Mouse (Mus musculus) intestine, embryonic 15.5 days (tissue): Measurements from ENCODE around the gene Scarb1. TPM values are rescaled to one million over a fixed set of nuclear protein-coding genes. Genes with fewer than 3 reads are reported as not detected.
A peak's percentile ranks its signal among the peaks of the same experiment; 100 is the strongest.

Experiments
- ATAC-seq: fragments of 200-750 bp; cut with Nextera tagmentation; 2 replicates; pipeline ENCODE4 v1.8.0; 2017; ENCODE audit warnings: moderate TSS enrichment, moderate library complexity
- H3K27ac ChIP-seq: fragments of 300-500 bp; sonication (generic); 2 replicates; pipeline ENCODE4 v1.5.1; 2015; ENCODE audit warnings: mild to moderate bottlenecking, inconsistent platforms
- H3K27me3 ChIP-seq: fragments of 300-500 bp; sonication (generic); replicated peaks from 2 replicates; pipeline ENCODE4 v1.6.1; 2015; ENCODE audit warnings: inconsistent platforms
- H3K36me3 ChIP-seq: fragments of 300-500 bp; sonication (generic); 2 replicates; pipeline ENCODE4 v1.6.1; 2015; ENCODE audit warnings: inconsistent platforms
- H3K4me1 ChIP-seq: fragments of 300-500 bp; sonication (generic); replicated peaks from 2 replicates; pipeline ENCODE4 v1.6.1; 2015; ENCODE audit warnings: inconsistent platforms
- H3K4me2 ChIP-seq: fragments of 300-500 bp; sonication (generic); replicated peaks from 2 replicates; pipeline ENCODE4 v1.6.1; 2015; ENCODE audit warnings: mild to moderate bottlenecking, inconsistent platforms
- H3K4me3 ChIP-seq: fragments of 300-500 bp; sonication (generic); replicated peaks from 2 replicates; pipeline ENCODE4 v1.5.1; 2015; ENCODE audit warnings: inconsistent platforms
- H3K9ac ChIP-seq: fragments of 300-500 bp; sonication (generic); 2 replicates; pipeline ENCODE4 v1.6.1; 2015; ENCODE audit warnings: inconsistent platforms
- H3K9me3 ChIP-seq: fragments of 300-500 bp; sonication (generic); 2 replicates; pipeline ENCODE4 v1.6.1; 2016; ENCODE audit warnings: inconsistent platforms
- WGBS: fragments of 180-500 bp; shearing (Covaris S2); methylation state at CpG from one replicate; pipeline ENCODE4 v1.1.7; 2015; 5-methylcytosine and 5-hydroxymethylcytosine counted together
- polyA plus RNA-seq: library from polyadenylated mRNA; unstranded; fragments of >200 nt; fragmentation: Nextera tagmentation; extraction: Ambion mirVana; gene quantifications from 2 replicates; pipeline ENCODE4 v1.2.1, GENCODE M21; 2015

Gene Scarb1
- polyA plus RNA-seq, 1 experiment from 2014 or later: 59.3 TPM

- Histone ChIP-seq H3K27ac (no peak overlapping the region), H3K9ac (no peak overlapping the region), H3K27me3 (no peaks in the 10 kb centered on the region), H3K4me3 (no peak overlapping the region), H3K9me3 (no peaks in the 10 kb centered on the region), H3K4me2 (no peak overlapping the region), H3K36me3 (no peaks in the 10 kb centered on the region), H3K4me1 (0 out of 2 replicates have a peak, but pooled peaks cover 6% of the 10 kb centered on the region)
- no peak for ATAC-seq
- WGBS: 74% methylated on average over 8 of the region's 8 CpGs
Observed at GRCm38 (mm10) chr5:125252664-125253063, 88.2 kb downstream of the Scarb1 start.

GRCm38 (mm10) chr5:125251885-125252615 lies 88.8 kb downstream of the Scarb1 start:
- 47% methylated on average over 15 of the region's 15 CpGs for WGBS
- Histone ChIP-seq H3K9ac (no peak overlapping the region), H3K27ac (no peak overlapping the region), H3K4me2 (no peak overlapping the region), H3K27me3 (no peaks in the 10 kb centered on the region), H3K4me3 (no peak overlapping the region), H3K36me3 (no peaks in the 10 kb centered on the region), H3K9me3 (no peaks in the 10 kb centered on the region), H3K4me1 (0 out of 2 replicates have a peak, but pooled peaks cover 6% of the 10 kb centered on the region)
- ATAC-seq: no peak

GRCm38 (mm10) chr5:125249187-125249586 lies 91.7 kb downstream of the Scarb1 start:
- WGBS: 33% methylated on average over 6 of the region's 6 CpGs
- Histone ChIP-seq H3K36me3 (no peaks in the 10 kb centered on the region), H3K4me2 (no peak overlapping the region), H3K9ac (no peak overlapping the region), H3K9me3 (no peaks in the 10 kb centered on the region), H3K4me3 (no peak overlapping the region), H3K4me1 (peaks cover 20% of the 10 kb centered on the region), H3K27ac (no peak overlapping the region), H3K27me3 (0 out of 2 replicates have a peak, but pooled peaks cover 3% of the 10 kb centered on the region)
- ATAC-seq: no peak

- 90% methylated on average over 4 of the region's 4 CpGs for WGBS
- no peak overlapping the region for H3K4me3 ChIP-seq
- H3K4me2 ChIP-seq: no peak overlapping the region
- peaks cover 16% of the 10 kb centered on the region for H3K4me1 ChIP-seq
- no peaks in the 10 kb centered on the region for H3K9me3 ChIP-seq
- no peak overlapping the region for H3K27ac ChIP-seq
- 0 out of 2 replicates have a peak, but pooled peaks cover 3% of the 10 kb centered on the region for H3K27me3 ChIP-seq
- ATAC-seq: no peak
- no peaks in the 10 kb centered on the region for H3K36me3 ChIP-seq
- H3K9ac ChIP-seq: no peak overlapping the region
Observed at GRCm38 (mm10) chr5:125246711-125247110, 94.2 kb downstream of the Scarb1 start.

GRCm38 (mm10) chr5:125245534-125246151 lies 95.3 kb downstream of the Scarb1 start:
- H3K9ac ChIP-seq: peak overlapping the region; percentile 5; the same call in 1 of the 2 replicates
- 3% methylated on average over 27 of the region's 27 CpGs for WGBS

GRCm38 (mm10) chr5:125244825-125245533 lies 95.9 kb downstream of the Scarb1 start:
- ATAC-seq: peak; percentile 65
- H3K4me1 ChIP-seq: peaks cover 16% of the 10 kb centered on the region
- H3K9ac ChIP-seq: no peak overlapping the region; the same call in 1 of the 2 replicates
- 16% methylated on average over 13 of the region's 13 CpGs for WGBS
- no peaks in the 10 kb centered on the region for H3K36me3 ChIP-seq
- peak overlapping the region; percentile 22; the same call in 1 of the 2 replicates for H3K4me3 ChIP-seq
- H3K27me3 ChIP-seq: 0 out of 2 replicates have a peak, but pooled peaks cover 3% of the 10 kb centered on the region
- H3K4me2 ChIP-seq: peak overlapping the region; percentile 61
- H3K27ac ChIP-seq: peak overlapping the region; percentile 42
- no peaks in the 10 kb centered on the region for H3K9me3 ChIP-seq

More at GRCm38 (mm10) chr5:125245534-125246151, 95.3 kb downstream of the Scarb1 start:
- H3K4me3 ChIP-seq: peak overlapping the region; percentile 22; the same call in 1 of the 2 replicates
- no peaks in the 10 kb centered on the region for H3K36me3 ChIP-seq
- H3K9me3 ChIP-seq: no peaks in the 10 kb centered on the region
- 0 out of 2 replicates have a peak, but pooled peaks cover 3% of the 10 kb centered on the region for H3K27me3 ChIP-seq
- peak; percentile 80 for ATAC-seq
- H3K27ac ChIP-seq: peak overlapping the region; percentile 42
- H3K4me1 ChIP-seq: peaks cover 16% of the 10 kb centered on the region
- peak overlapping the region; percentile 61 for H3K4me2 ChIP-seq

GRCm38 (mm10) chr5:125243928-125244327 lies 97.0 kb downstream of the Scarb1 start:
- no peaks in the 10 kb centered on the region for H3K9me3 ChIP-seq
- H3K4me3 ChIP-seq: no peak overlapping the region
- H3K9ac ChIP-seq: no peak overlapping the region
- no peak overlapping the region for H3K4me2 ChIP-seq
- no peaks in the 10 kb centered on the region for H3K36me3 ChIP-seq
- peaks cover 16% of the 10 kb centered on the region for H3K4me1 ChIP-seq
- no peak for ATAC-seq
- no peak overlapping the region for H3K27ac ChIP-seq
- 0 out of 2 replicates have a peak, but pooled peaks cover 3% of the 10 kb centered on the region for H3K27me3 ChIP-seq
- WGBS: 59% methylated on average over 6 of the region's 6 CpGs

- Histone ChIP-seq H3K4me1 (peaks cover 21% of the 10 kb centered on the region), H3K9ac (peak overlapping the region; percentile 17; the same call in 1 of the 2 replicates), H3K4me3 (no peak overlapping the region), H3K9me3 (no peaks in the 10 kb centered on the region), H3K27me3 (0 out of 2 replicates have a peak, but pooled peaks cover 3% of the 10 kb centered on the region), H3K4me2 (no peak overlapping the region), H3K36me3 (no peaks in the 10 kb centered on the region), H3K27ac (no peak overlapping the region)
- no peak for ATAC-seq
- WGBS: 69% methylated on average over 7 of the region's 7 CpGs
Observed at GRCm38 (mm10) chr5:125242111-125242510, 98.8 kb downstream of the Scarb1 start.

- Histone ChIP-seq H3K4me2 (no peak overlapping the region), H3K27me3 (0 out of 2 replicates have a peak, but pooled peaks cover 3% of the 10 kb centered on the region), H3K4me1 (peaks cover 21% of the 10 kb centered on the region), H3K36me3 (no peaks in the 10 kb centered on the region), H3K27ac (no peak overlapping the region), H3K9me3 (no peaks in the 10 kb centered on the region), H3K9ac (peak overlapping the region; percentile 17; the same call in 1 of the 2 replicates), H3K4me3 (no peak overlapping the region)
- no peak for ATAC-seq
- WGBS: 33% methylated on average over 6 of the region's 7 CpGs
Observed at GRCm38 (mm10) chr5:125241627-125242026, 99.3 kb downstream of the Scarb1 start.

GRCm38 (mm10) chr5:125240124-125240781 lies 100.6 kb downstream of the Scarb1 start:
- H3K27me3 ChIP-seq: 0 out of 2 replicates have a peak, but pooled peaks cover 3% of the 10 kb centered on the region
- H3K4me2 ChIP-seq: no peak overlapping the region
- no peaks in the 10 kb centered on the region for H3K9me3 ChIP-seq
- no peaks in the 10 kb centered on the region for H3K36me3 ChIP-seq
- no peak for ATAC-seq
- WGBS: 27% methylated on average over 6 of the region's 6 CpGs
- H3K4me1 ChIP-seq: peaks cover 15% of the 10 kb centered on the region
- no peak overlapping the region for H3K27ac ChIP-seq
- H3K9ac ChIP-seq: no peak overlapping the region
- H3K4me3 ChIP-seq: no peak overlapping the region

- Histone ChIP-seq H3K4me3 (no peak overlapping the region), H3K9me3 (no peaks in the 10 kb centered on the region), H3K27me3 (no peaks in the 10 kb centered on the region), H3K27ac (0 out of 2 replicates have a peak overlapping the region, but pooled peaks have one; percentile 40), H3K4me1 (0 out of 2 replicates have a peak, but pooled peaks cover 7% of the 10 kb centered on the region), H3K9ac (no peak overlapping the region), H3K36me3 (no peaks in the 10 kb centered on the region), H3K4me2 (no peak overlapping the region)
- 35% methylated on average over 6 of the region's 6 CpGs for WGBS
- peak; percentile 83 for ATAC-seq
Observed at GRCm38 (mm10) chr5:125235874-125236273, 105.0 kb downstream of the Scarb1 start.
